Mouse (Mus musculus): Measurements from ENCODE around the gene Ascc1. TPM values are rescaled to one million over a fixed set of nuclear protein-coding genes. Genes with fewer than 3 reads are reported as not detected.
"Not testable (repeated sequence)": the region's sequence is repeated elsewhere in the genome, so short reads cannot be mapped to it uniquely, and the experiment has no call there.

The Ascc1 gene
- polyA plus RNA-seq, 1 experiment = 24.1 TPM

GRCm38 (mm10) chr10:60134201-60134600, 131.6 kb downstream of the Ascc1 start:
- TF ChIP-seq FOSL1 (IDR thresholded peaks at IDR 0.05; ENCODE audit: insufficient read depth, low read length, poor library complexity, severe bottlenecking) (no peak), MAX (IDR thresholded peaks at IDR 0.05) (no peak), CTCF (IDR thresholded peaks at IDR 0.05; ENCODE audit: control insufficient read depth, insufficient read depth, insufficient read length) (no peak), MYOD1 (IDR thresholded peaks at IDR 0.05; ENCODE audit: control insufficient read depth, insufficient read length, low read depth) (no peak), MYOG (IDR thresholded peaks at IDR 0.05; ENCODE audit: control insufficient read depth, extremely low read depth, insufficient read length) (no peak)
- no peaks in the 10 kb centered on the region for H3K36me3 ChIP-seq (ENCODE audit: control insufficient read depth, insufficient read depth)
- no peaks in the 10 kb centered on the region for H3K79me2 ChIP-seq (ENCODE audit: control insufficient read depth, insufficient read depth)
- no peak overlapping the region for H3K4me3 ChIP-seq (ENCODE audit: insufficient read depth, poor library complexity, severe bottlenecking)
- no peaks in the 10 kb centered on the region for H3K27me3 ChIP-seq (ENCODE audit: control insufficient read depth, insufficient read depth, insufficient read length)
- no peak overlapping the region for H3ac ChIP-seq (ENCODE audit: control insufficient read depth, insufficient read length, low read depth)
- H3K79me3 ChIP-seq (ENCODE audit: low read depth) = no peaks in the 10 kb centered on the region

GRCm38 (mm10) chr10:60136010-60136409, 133.4 kb downstream of the Ascc1 start:
- H3K27me3 ChIP-seq (ENCODE audit: control insufficient read depth, insufficient read depth, insufficient read length); H3ac ChIP-seq (ENCODE audit: control insufficient read depth, insufficient read length, low read depth); H3K79me2 ChIP-seq (ENCODE audit: control insufficient read depth, insufficient read depth); H3K79me3 ChIP-seq (ENCODE audit: low read depth); H3K36me3 ChIP-seq (ENCODE audit: control insufficient read depth, insufficient read depth); H3K4me3 ChIP-seq (ENCODE audit: insufficient read depth, poor library complexity, severe bottlenecking): not testable (repeated sequence)

GRCm38 (mm10) chr10:60136935-60137334, 134.3 kb downstream of the Ascc1 start:
- no peaks in the 10 kb centered on the region for H3K79me3 ChIP-seq (ENCODE audit: low read depth)
- TF ChIP-seq CTCF (IDR thresholded peaks at IDR 0.05; ENCODE audit: control insufficient read depth, insufficient read depth, insufficient read length) (no peak), MAX (IDR thresholded peaks at IDR 0.05) (no peak), USF1 (IDR thresholded peaks at IDR 0.05; ENCODE audit: low read depth) (no peak), MYOG (IDR thresholded peaks at IDR 0.05; ENCODE audit: control insufficient read depth, extremely low read depth, insufficient read length) (no peak), MYOD1 (IDR thresholded peaks at IDR 0.05; ENCODE audit: control insufficient read depth, insufficient read length, low read depth) (no peak), FOSL1 (IDR thresholded peaks at IDR 0.05; ENCODE audit: insufficient read depth, low read length, poor library complexity, severe bottlenecking) (no peak), CEBPB (IDR thresholded peaks at IDR 0.05; ENCODE audit: low read depth) (no peak)
- no peaks in the 10 kb centered on the region for H3K36me3 ChIP-seq (ENCODE audit: control insufficient read depth, insufficient read depth)
- no peaks in the 10 kb centered on the region for H3K79me2 ChIP-seq (ENCODE audit: control insufficient read depth, insufficient read depth)
- H3ac ChIP-seq (ENCODE audit: control insufficient read depth, insufficient read length, low read depth) = no peak overlapping the region
- no peaks in the 10 kb centered on the region for H3K27me3 ChIP-seq (ENCODE audit: control insufficient read depth, insufficient read depth, insufficient read length)
- H3K4me3 ChIP-seq (ENCODE audit: insufficient read depth, poor library complexity, severe bottlenecking) = no peak overlapping the region

- Histone ChIP-seq H3K4me3 (ENCODE audit: insufficient read depth, poor library complexity, severe bottlenecking) (no peak overlapping the region), H3K79me2 (ENCODE audit: control insufficient read depth, insufficient read depth) (no peaks in the 10 kb centered on the region), H3ac (ENCODE audit: control insufficient read depth, insufficient read length, low read depth) (no peak overlapping the region), H3K36me3 (ENCODE audit: control insufficient read depth, insufficient read depth) (no peaks in the 10 kb centered on the region), H3K79me3 (ENCODE audit: low read depth) (no peaks in the 10 kb centered on the region), H3K27me3 (ENCODE audit: control insufficient read depth, insufficient read depth, insufficient read length) (no peaks in the 10 kb centered on the region)
- no peak for TF ChIP-seq MAX (IDR thresholded peaks at IDR 0.05)
- no peak for TF ChIP-seq CEBPB (IDR thresholded peaks at IDR 0.05; ENCODE audit: low read depth)
- no peak for TF ChIP-seq CTCF (IDR thresholded peaks at IDR 0.05; ENCODE audit: control insufficient read depth, insufficient read depth, insufficient read length)
- TF ChIP-seq MYOG (IDR thresholded peaks at IDR 0.05; ENCODE audit: control insufficient read depth, extremely low read depth, insufficient read length) = no peak
- TF ChIP-seq FOSL1 (IDR thresholded peaks at IDR 0.05; ENCODE audit: insufficient read depth, low read length, poor library complexity, severe bottlenecking) = no peak
- TF ChIP-seq USF1 (IDR thresholded peaks at IDR 0.05; ENCODE audit: low read depth) = no peak
- TF ChIP-seq MYOD1 (IDR thresholded peaks at IDR 0.05; ENCODE audit: control insufficient read depth, insufficient read length, low read depth) = no peak
Measured at GRCm38 (mm10) chr10:60138680-60139079, 136.1 kb downstream of the Ascc1 start.

GRCm38 (mm10) chr10:60140751-60141150, 138.1 kb downstream of the Ascc1 start:
- TF ChIP-seq CEBPB (IDR thresholded peaks at IDR 0.05; ENCODE audit: low read depth) = no peak
- TF ChIP-seq FOSL1 (IDR thresholded peaks at IDR 0.05; ENCODE audit: insufficient read depth, low read length, poor library complexity, severe bottlenecking) = no peak
- no peak for TF ChIP-seq MAX (IDR thresholded peaks at IDR 0.05)
- no peak for TF ChIP-seq MYOG (IDR thresholded peaks at IDR 0.05; ENCODE audit: control insufficient read depth, extremely low read depth, insufficient read length)
- TF ChIP-seq USF1 (IDR thresholded peaks at IDR 0.05; ENCODE audit: low read depth) = no peak
- TF ChIP-seq MYOD1 (IDR thresholded peaks at IDR 0.05; ENCODE audit: control insufficient read depth, insufficient read length, low read depth) = no peak

GRCm38 (mm10) chr10:60141656-60142160, 139.1 kb downstream of the Ascc1 start:
- no peaks in the 10 kb centered on the region for H3K27me3 ChIP-seq (ENCODE audit: control insufficient read depth, insufficient read depth, insufficient read length)
- TF ChIP-seq FOSL1 (IDR thresholded peaks at IDR 0.05; ENCODE audit: insufficient read depth, low read length, poor library complexity, severe bottlenecking) = no peak
- TF ChIP-seq MYOG (IDR thresholded peaks at IDR 0.05; ENCODE audit: control insufficient read depth, extremely low read depth, insufficient read length) = no peak
- no peak for TF ChIP-seq MAX (IDR thresholded peaks at IDR 0.05)
- TF ChIP-seq USF1 (IDR thresholded peaks at IDR 0.05; ENCODE audit: low read depth) = no peak
- TF ChIP-seq CTCF (IDR thresholded peaks at IDR 0.05; ENCODE audit: control insufficient read depth, insufficient read depth, insufficient read length) = no peak
- no peak for TF ChIP-seq CEBPB (IDR thresholded peaks at IDR 0.05; ENCODE audit: low read depth)
- TF ChIP-seq MYOD1 (IDR thresholded peaks at IDR 0.05; ENCODE audit: control insufficient read depth, insufficient read length, low read depth) = no peak

More at GRCm38 (mm10) chr10:60140751-60141150, 138.1 kb downstream of the Ascc1 start:
- no peak overlapping the region for H3K4me3 ChIP-seq (ENCODE audit: insufficient read depth, poor library complexity, severe bottlenecking)
- no peaks in the 10 kb centered on the region for H3K36me3 ChIP-seq (ENCODE audit: control insufficient read depth, insufficient read depth)
- H3ac ChIP-seq (ENCODE audit: control insufficient read depth, insufficient read length, low read depth) = no peak overlapping the region
- H3K27me3 ChIP-seq (ENCODE audit: control insufficient read depth, insufficient read depth, insufficient read length) = no peaks in the 10 kb centered on the region
- H3K79me3 ChIP-seq (ENCODE audit: low read depth) = no peaks in the 10 kb centered on the region
- H3K79me2 ChIP-seq (ENCODE audit: control insufficient read depth, insufficient read depth) = no peaks in the 10 kb centered on the region

GRCm38 (mm10) chr10:60147510-60148047, 145.0 kb downstream of the Ascc1 start:
- H3K27me3 ChIP-seq (ENCODE audit: control insufficient read depth, insufficient read depth, insufficient read length); H3K79me2 ChIP-seq (ENCODE audit: control insufficient read depth, insufficient read depth); H3K79me3 ChIP-seq (ENCODE audit: low read depth); H3K36me3 ChIP-seq (ENCODE audit: control insufficient read depth, insufficient read depth); H3ac ChIP-seq (ENCODE audit: control insufficient read depth, insufficient read length, low read depth); H3K4me3 ChIP-seq (ENCODE audit: insufficient read depth, poor library complexity, severe bottlenecking): not testable (repeated sequence)

More at GRCm38 (mm10) chr10:60141656-60142160, 139.1 kb downstream of the Ascc1 start:
- Histone ChIP-seq H3K79me2 (ENCODE audit: control insufficient read depth, insufficient read depth) (no peaks in the 10 kb centered on the region), H3ac (ENCODE audit: control insufficient read depth, insufficient read length, low read depth) (no peak overlapping the region), H3K36me3 (ENCODE audit: control insufficient read depth, insufficient read depth) (no peaks in the 10 kb centered on the region), H3K79me3 (ENCODE audit: low read depth) (no peaks in the 10 kb centered on the region), H3K4me3 (ENCODE audit: insufficient read depth, poor library complexity, severe bottlenecking) (no peak overlapping the region)

All from C2C12 (cell line).